Mouse (Mus musculus) small intestine, adult 2 months (tissue): ENCODE measurements around the gene Cggbp1. TPM values are rescaled to one million over a fixed set of nuclear protein-coding genes. Genes with fewer than 3 reads are reported as not detected.

Source experiments
- H3K27ac ChIP-seq: fragments of 200-500 bp; 2 replicates; pipeline ENCODE4 v1.5.1; 2012; ENCODE audit warnings: low read depth, low read length, control low read depth, inconsistent platforms; ENCODE audit not compliant: insufficient read depth
- H3K27me3 ChIP-seq: fragments of 200-500 bp; 2 replicates; pipeline ENCODE4 v1.6.1; 2012; ENCODE audit warnings: mild to moderate bottlenecking, moderate library complexity, low read length, inconsistent platforms; ENCODE audit not compliant: control insufficient read depth, insufficient read depth
- H3K36me3 ChIP-seq: fragments of 200-500 bp; 2 replicates; pipeline ENCODE4 v1.6.1; 2012; ENCODE audit warnings: mild to moderate bottlenecking, low read length, control low read depth, inconsistent platforms; ENCODE audit not compliant: control insufficient read depth, insufficient read depth
- H3K4me1 ChIP-seq: fragments of 200-500 bp; 2 replicates; pipeline ENCODE4 v1.6.1; 2012; ENCODE audit warnings: low read length, inconsistent platforms, mixed read lengths; ENCODE audit not compliant: control insufficient read depth, insufficient read depth, insufficient read length
- H3K4me3 ChIP-seq: fragments of 200-500 bp; 2 replicates; pipeline ENCODE4 v1.5.1; 2012; ENCODE audit warnings: low read depth, mild to moderate bottlenecking, control low read depth, inconsistent platforms, low read length, moderate library complexity
- CTCF ChIP-seq: fragments of 200-500 bp; IDR thresholded peaks from 2 replicates; pipeline ENCODE4 v1.5.1; 2012; ENCODE audit warnings: low read depth, mild to moderate bottlenecking, control low read depth, inconsistent platforms, low read length, moderate library complexity, mixed read lengths; ENCODE audit not compliant: insufficient replicate concordance, insufficient read length; ENCODE audit errors: extremely low read depth
- POLR2A ChIP-seq: fragments of 200-500 bp; IDR thresholded peaks from 2 replicates; pipeline ENCODE4 v1.6.1; 2012; ENCODE audit warnings: low read depth, mild to moderate bottlenecking, control low read depth, inconsistent platforms, low read length, moderate library complexity
- WGBS: fragments of 180-500 bp; shearing (Covaris S2); methylation state at CpG from one replicate; pipeline ENCODE4 v1.1.7; 2018; 5-methylcytosine and 5-hydroxymethylcytosine counted together
- polyA plus RNA-seq: library from polyadenylated mRNA; depleted of rRNA; stranded (reverse); fragments of >200 nt; gene quantifications from 2 replicates; pipeline ENCODE4 v1.2.3, GENCODE M21; 2012

Gene Cggbp1
- polyA plus RNA-seq, 1 experiment, result 3.8 TPM

DNA sequence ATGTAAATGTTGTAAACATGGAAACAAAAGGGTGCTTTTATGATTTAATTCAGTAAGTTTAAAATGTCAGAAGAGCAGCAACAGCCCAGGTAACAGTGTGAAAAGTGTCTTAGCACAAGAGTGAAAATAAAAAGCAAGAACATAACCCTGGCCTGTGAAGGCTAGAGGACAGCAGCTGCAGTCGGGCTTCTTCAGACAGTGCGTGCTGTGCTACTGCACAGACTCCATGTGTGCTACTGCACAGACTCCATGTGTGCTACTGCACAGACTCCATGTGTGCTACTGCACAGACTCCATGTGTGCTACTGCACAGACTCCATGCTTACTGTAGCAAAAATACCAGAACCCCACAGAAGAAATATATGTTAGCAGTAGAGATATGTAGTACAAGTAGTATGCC lies 15.1 kb upstream of the Cggbp1 start:
- Histone ChIP-seq H3K27me3 (no peaks in the 10 kb centered on the region), H3K4me1 (no peaks in the 10 kb centered on the region), H3K36me3 (no peaks in the 10 kb centered on the region), H3K27ac (no peak overlapping the region), H3K4me3 (no peak overlapping the region)
- TF ChIP-seq CTCF, result no peak
- TF ChIP-seq POLR2A, result no peak
- WGBS, result 78% methylated on average over 2 of the region's 2 CpGs

DNA sequence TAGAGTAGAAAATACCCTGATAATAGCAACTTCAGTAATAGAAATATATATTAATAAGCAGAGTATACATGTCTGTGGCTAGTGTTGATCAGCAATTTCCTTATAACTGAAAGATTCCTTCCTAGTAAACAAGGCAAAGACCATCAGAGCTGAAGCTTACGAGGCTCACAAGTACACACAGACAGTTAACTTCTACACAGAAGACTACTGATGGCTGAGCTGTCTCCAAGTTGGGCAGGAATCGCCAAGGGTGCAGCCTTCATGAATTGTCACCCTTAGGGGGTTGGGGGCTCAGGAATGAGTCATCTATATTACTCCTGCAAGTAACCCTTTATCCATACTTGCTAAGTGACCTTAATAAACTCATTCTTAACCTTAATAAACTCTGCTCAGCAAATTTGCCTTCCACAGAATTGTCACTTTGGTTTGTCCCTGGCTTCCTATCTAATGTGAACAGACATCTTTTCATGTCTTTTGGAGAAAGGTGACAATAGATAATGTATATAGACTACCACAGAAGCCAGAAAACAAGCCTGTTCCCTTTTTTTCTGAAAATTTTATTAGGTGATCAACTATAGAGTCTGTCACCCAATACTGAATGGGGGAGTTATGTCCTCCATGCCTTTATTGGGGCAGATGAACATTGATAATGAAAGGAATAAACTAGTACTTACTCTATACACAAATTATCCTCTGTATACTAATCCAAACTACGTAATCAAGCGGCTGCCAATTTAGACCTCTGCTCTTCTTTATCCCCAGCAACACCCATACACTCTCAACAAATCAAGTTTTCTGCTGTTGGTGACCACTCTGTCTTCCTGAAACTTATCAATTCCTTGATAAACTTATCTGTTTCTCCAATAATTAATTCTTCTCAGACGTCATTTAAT lies 10.1 kb upstream of the Cggbp1 start:
- 79% methylated on average over 5 of the region's 5 CpGs for WGBS
- H3K4me3 ChIP-seq, result no peak overlapping the region
- no peaks in the 10 kb centered on the region for H3K36me3 ChIP-seq
- no peak overlapping the region for H3K27ac ChIP-seq
- H3K4me1 ChIP-seq, result no peaks in the 10 kb centered on the region
- no peaks in the 10 kb centered on the region for H3K27me3 ChIP-seq
- TF ChIP-seq POLR2A (no peak), CTCF (no peak)

DNA sequence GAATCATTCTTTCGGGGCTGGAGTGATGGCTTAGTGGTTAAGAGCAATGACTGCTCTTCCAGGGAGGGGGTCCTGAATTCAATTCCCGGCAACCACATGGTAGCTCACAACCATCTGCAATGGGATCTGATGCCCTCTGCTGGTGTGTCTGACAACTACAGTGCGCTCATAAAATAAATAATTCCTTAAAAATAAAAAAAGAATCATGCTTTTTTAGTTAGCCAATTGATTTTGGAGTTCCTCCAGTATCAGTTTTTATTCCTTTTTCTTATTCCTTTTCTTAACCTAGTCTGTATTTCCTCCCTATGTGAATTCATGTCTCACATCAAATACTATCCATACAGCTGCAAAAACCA lies 9.4 kb upstream of the Cggbp1 start:
- 87% methylated on average over 3 of the region's 3 CpGs for WGBS
- no peaks in the 10 kb centered on the region for H3K36me3 ChIP-seq
- no peaks in the 10 kb centered on the region for H3K4me1 ChIP-seq
- H3K4me3 ChIP-seq, result no peak overlapping the region
- no peaks in the 10 kb centered on the region for H3K27me3 ChIP-seq
- no peak overlapping the region for H3K27ac ChIP-seq
- TF ChIP-seq CTCF, result no peak
- no peak for TF ChIP-seq POLR2A

DNA sequence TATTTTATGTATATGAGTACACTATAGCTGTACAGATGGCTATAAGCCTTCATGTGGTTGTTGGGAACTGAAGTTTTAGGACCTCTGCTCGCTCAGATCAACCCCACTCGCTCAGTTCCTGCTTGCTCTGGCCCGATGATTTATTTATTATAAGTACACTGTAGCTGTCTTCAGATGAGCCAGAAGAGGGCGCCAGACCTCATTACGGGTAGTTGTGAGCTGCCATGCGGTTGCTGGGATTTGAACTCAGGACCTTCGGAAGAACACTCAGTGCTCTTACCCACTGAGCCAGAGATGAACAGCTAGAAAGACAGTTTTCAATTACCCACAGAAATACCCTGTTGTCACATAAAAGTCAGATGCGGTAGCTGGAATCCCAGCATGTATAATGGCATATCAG lies 5.8 kb upstream of the Cggbp1 start:
- H3K27ac ChIP-seq, result no peak overlapping the region
- H3K4me3 ChIP-seq, result no peak overlapping the region
- H3K36me3 ChIP-seq, result no peaks in the 10 kb centered on the region
- WGBS, result 85% methylated on average over 8 of the region's 8 CpGs
- H3K4me1 ChIP-seq, result no peaks in the 10 kb centered on the region
- no peaks in the 10 kb centered on the region for H3K27me3 ChIP-seq
- TF ChIP-seq POLR2A (no peak), CTCF (peak; percentile 45; the same call in 1 of the 2 replicates)

DNA sequence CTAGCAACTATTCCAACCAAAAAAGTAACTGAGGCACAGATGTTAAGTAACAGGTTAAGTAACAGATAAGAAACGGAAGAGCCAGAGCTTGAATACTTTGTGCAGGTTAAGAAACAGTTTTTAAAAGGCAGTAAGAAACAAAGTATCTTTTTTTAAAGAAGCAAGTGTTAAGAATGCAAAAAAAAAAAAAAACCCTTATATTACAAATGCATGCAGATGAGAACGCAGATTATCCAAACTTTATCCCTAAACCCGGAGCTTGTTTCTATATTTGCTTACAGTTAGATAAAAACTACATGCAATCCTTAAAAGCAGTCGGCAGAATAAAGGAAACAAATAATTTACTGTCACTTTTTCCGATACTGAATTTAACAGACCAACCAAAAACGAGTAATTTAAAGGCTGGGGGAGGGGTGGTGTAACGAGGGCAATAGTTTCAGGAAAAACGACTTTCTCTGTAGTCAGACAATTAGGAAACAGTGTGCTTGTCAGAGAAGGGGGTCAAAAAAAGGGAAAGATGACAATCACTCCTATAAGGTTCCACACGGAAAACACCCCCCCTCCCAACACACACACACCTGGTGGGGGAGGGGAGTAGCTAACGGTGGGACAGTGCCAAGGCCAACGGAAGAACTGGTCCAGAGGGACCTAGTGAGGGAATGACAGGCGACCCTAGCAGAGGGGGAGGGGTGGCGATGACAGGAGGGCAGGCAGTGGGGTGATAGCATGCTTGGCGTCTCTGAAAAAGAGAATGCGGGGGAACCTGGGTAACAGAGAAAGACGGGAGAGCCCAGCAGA lies 1.3 kb upstream of the Cggbp1 start:
- Histone ChIP-seq H3K27me3 (no peaks in the 10 kb centered on the region), H3K4me1 (peaks cover 2% of the 10 kb centered on the region; the same call in 1 of the 2 replicates), H3K4me3 (peak overlapping the region; percentile 92), H3K27ac (no peak overlapping the region; the same call in 1 of the 2 replicates), H3K36me3 (peaks cover 8% of the 10 kb centered on the region)
- under 1% methylated on average over 16 of the region's 16 CpGs for WGBS
- no peak for TF ChIP-seq POLR2A
- TF ChIP-seq CTCF, result no peak

DNA sequence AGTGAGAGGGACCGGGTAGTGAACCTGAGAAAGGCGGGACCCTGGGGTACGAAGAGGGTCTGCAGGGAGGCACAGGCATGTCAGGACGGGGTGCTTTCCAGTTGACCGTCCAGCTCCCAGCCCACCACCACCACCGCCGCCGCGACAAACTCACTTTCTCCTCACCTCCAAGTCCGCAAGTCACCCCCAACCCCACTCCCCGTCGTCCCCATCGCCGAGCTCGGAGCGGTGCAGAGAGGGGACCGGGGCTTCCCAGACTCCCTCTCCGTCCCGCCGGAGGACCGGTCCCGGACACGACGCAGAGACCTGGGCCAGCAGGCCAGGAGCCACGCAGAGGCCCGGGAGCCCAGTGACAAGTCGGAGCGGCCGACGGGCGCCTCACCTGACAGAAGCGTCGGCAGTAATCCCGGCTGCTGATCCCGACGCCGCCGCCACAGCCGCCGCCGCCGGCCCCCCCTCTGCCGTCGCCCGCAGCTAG lies 672 bp upstream of the Cggbp1 start:
- WGBS, result under 1% methylated on average over 45 of the region's 45 CpGs
- H3K27ac ChIP-seq, result peak overlapping the region; percentile 66
- peak overlapping the region; percentile 92 for H3K4me3 ChIP-seq
- H3K36me3 ChIP-seq, result peaks cover 13% of the 10 kb centered on the region
- no peaks in the 10 kb centered on the region for H3K27me3 ChIP-seq
- peaks cover 2% of the 10 kb centered on the region; the same call in 1 of the 2 replicates for H3K4me1 ChIP-seq
- TF ChIP-seq CTCF (no peak), POLR2A (no peak)

DNA sequence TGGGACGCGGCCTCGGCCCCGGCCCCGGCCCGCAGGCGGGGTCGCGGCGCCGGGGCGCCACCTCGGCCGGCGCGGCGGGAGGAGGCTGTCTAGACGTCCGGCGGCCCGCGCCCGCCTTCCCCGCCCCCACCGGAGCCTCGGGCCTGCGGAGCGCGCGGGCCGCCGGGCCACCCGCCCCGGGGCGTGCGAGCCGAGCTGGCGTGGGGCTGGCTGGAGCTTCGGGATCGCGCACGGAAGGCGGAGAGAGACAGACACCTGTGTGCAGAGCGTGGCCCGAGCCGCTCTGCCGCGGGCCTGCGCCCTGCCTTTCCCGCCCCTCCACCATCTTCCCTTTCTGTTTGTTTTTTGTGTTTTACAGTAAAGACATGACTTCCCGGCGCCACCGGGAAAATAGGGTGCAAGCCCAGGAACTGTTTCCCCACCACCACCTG lies 660 bp downstream of the Cggbp1 start:
- WGBS, result 1% methylated on average over 53 of the region's 53 CpGs
- H3K27me3 ChIP-seq, result no peaks in the 10 kb centered on the region
- peaks cover 2% of the 10 kb centered on the region; the same call in 1 of the 2 replicates for H3K4me1 ChIP-seq
- H3K36me3 ChIP-seq, result peaks cover 21% of the 10 kb centered on the region
- peak overlapping the region; percentile 73 for H3K4me3 ChIP-seq
- TF ChIP-seq CTCF (no peak), POLR2A (no peak)
- H3K27ac ChIP-seq, result peak overlapping the region; percentile 94
